Comparison of ENCODE assay signal across 9 mouse cellular contexts in genomic region chr17:70521971-70522370, GRCm38 (mm10).
DNase-seq lines count a peak whose midpoint lies in the region; ATAC-seq lines count a peak whose summit lies in the region.
"Had no signal": no experiment of that assay in that cellular context is flagged by ENCODE, and none has a peak within 500 bp of the region (broad histone marks: within the 10 kb centered on the region; RNA-seq: fewer than 3 reads in every experiment).

No protein-coding gene starts in this region.

- H3K27me3 ChIP-seq in embryonic facial prominence, embryonic 11.5 days (ENCODE audit: control insufficient read depth, insufficient read depth, low read length) = no peaks in the 10 kb centered on the region
- H3K27me3 ChIP-seq in embryonic facial prominence, embryonic 10.5 days (replicated peaks; ENCODE audit: low read depth, poor library complexity, severe bottlenecking) = no peaks in the 10 kb centered on the region
- no peaks in the 10 kb centered on the region for H3K27me3 ChIP-seq in midbrain, embryonic 11.5 days (ENCODE audit: control insufficient read depth, insufficient read depth, low read length)
- no peaks in the 10 kb centered on the region for H3K27me3 ChIP-seq in midbrain, embryonic 10.5 days (ENCODE audit: low read depth, poor library complexity, severe bottlenecking)
- H3K27me3 ChIP-seq: liver, embryonic 13.5 days had no signal

- peak; percentile 40 for DNase-seq in embryonic facial prominence, embryonic 11.5 days (ENCODE audit: low spot score)
- DNase-seq in embryonic facial prominence, embryonic 10.5 days (ENCODE audit: low spot score) = no peak
- peak; percentile 61 for DNase-seq in midbrain, embryonic 11.5 days (ENCODE audit: low spot score, missing footprints)
- no peak for DNase-seq in midbrain, embryonic 10.5 days (ENCODE audit: low spot score)
- peak; percentile 55 to 59 for DNase-seq in layer of hippocampus, postnatal 14 days (ENCODE audit: low spot score in 2 of 2)
- peak; percentile 32 for DNase-seq in right cerebral cortex, postnatal 4 days
- no peak for DNase-seq in thymus, adult 18-20 months
- DNase-seq in thymus, postnatal 0 days (ENCODE audit: low spot score) = no peak
- DNase-seq: liver, embryonic 13.5 days had no signal

- ATAC-seq in embryonic facial prominence, embryonic 11.5 days (replicated peaks; ENCODE audit: insufficient number of reproducible peaks, low FRiP score, low TSS enrichment, low read depth) = no peak
- no peak for ATAC-seq in midbrain, embryonic 11.5 days (ENCODE audit: low FRiP score)

- H3K27ac ChIP-seq in embryonic facial prominence, embryonic 11.5 days (replicated peaks; ENCODE audit: low read depth, low read length) = no peak overlapping the region
- no peak overlapping the region for H3K27ac ChIP-seq in embryonic facial prominence, embryonic 10.5 days (replicated peaks)
- H3K27ac ChIP-seq in midbrain, embryonic 11.5 days (ENCODE audit: low read depth, low read length) = no peak overlapping the region
- no peak overlapping the region for H3K27ac ChIP-seq in midbrain, embryonic 10.5 days (replicated peaks)
- H3K27ac ChIP-seq: liver, embryonic 13.5 days had no signal

- H3K9ac ChIP-seq in embryonic facial prominence, embryonic 11.5 days (replicated peaks; ENCODE audit: low read length) = no peak overlapping the region
- H3K9ac ChIP-seq in midbrain, embryonic 11.5 days (ENCODE audit: low read length) = no peak overlapping the region
- H3K9ac ChIP-seq: liver, embryonic 13.5 days had no signal

- no peaks in the 10 kb centered on the region for H3K9me3 ChIP-seq in embryonic facial prominence, embryonic 11.5 days (replicated peaks; ENCODE audit: control insufficient read depth, low read length)
- H3K9me3 ChIP-seq in embryonic facial prominence, embryonic 10.5 days = no peaks in the 10 kb centered on the region
- no peaks in the 10 kb centered on the region for H3K9me3 ChIP-seq in midbrain, embryonic 11.5 days (ENCODE audit: control insufficient read depth, low read length)
- H3K9me3 ChIP-seq in midbrain, embryonic 10.5 days (replicated peaks) = no peaks in the 10 kb centered on the region
- H3K9me3 ChIP-seq: liver, embryonic 13.5 days had no signal

- H3K4me2 ChIP-seq in embryonic facial prominence, embryonic 11.5 days (ENCODE audit: low read depth, low read length) = peak overlapping the region; percentile 25
- H3K4me2 ChIP-seq in midbrain, embryonic 11.5 days = no peak overlapping the region
- H3K4me2 ChIP-seq: liver, embryonic 13.5 days had no signal

- no peak overlapping the region for H3K4me3 ChIP-seq in embryonic facial prominence, embryonic 11.5 days (ENCODE audit: low read depth, low read length)
- H3K4me3 ChIP-seq in embryonic facial prominence, embryonic 10.5 days = no peak overlapping the region
- no peak overlapping the region for H3K4me3 ChIP-seq in midbrain, embryonic 11.5 days (ENCODE audit: low read depth, low read length)
- H3K4me3 ChIP-seq in midbrain, embryonic 10.5 days = no peak overlapping the region
- H3K4me3 ChIP-seq: liver, embryonic 13.5 days had no signal

- H3K36me3 ChIP-seq in embryonic facial prominence, embryonic 11.5 days (replicated peaks; ENCODE audit: control insufficient read depth, insufficient read depth, low read depth, low read length) = no peaks in the 10 kb centered on the region
- no peaks in the 10 kb centered on the region for H3K36me3 ChIP-seq in embryonic facial prominence, embryonic 10.5 days (replicated peaks)
- no peaks in the 10 kb centered on the region for H3K36me3 ChIP-seq in midbrain, embryonic 11.5 days (ENCODE audit: control insufficient read depth, insufficient read depth, low read length)
- no peaks in the 10 kb centered on the region for H3K36me3 ChIP-seq in midbrain, embryonic 10.5 days
- H3K36me3 ChIP-seq: liver, embryonic 13.5 days had no signal

- 37% methylated on average over 11 of the region's 11 CpGs for WGBS in embryonic facial prominence, embryonic 11.5 days
- WGBS in embryonic facial prominence, embryonic 10.5 days = 38% methylated on average over 11 of the region's 11 CpGs
- 55% methylated on average over 11 of the region's 11 CpGs for WGBS in midbrain, embryonic 11.5 days
- 51% methylated on average over 11 of the region's 11 CpGs for WGBS in midbrain, embryonic 10.5 days

- H3K4me1 ChIP-seq in embryonic facial prominence, embryonic 11.5 days (ENCODE audit: control insufficient read depth, insufficient read depth, low read length) = no peaks in the 10 kb centered on the region
- H3K4me1 ChIP-seq in embryonic facial prominence, embryonic 10.5 days = peaks cover 5% of the 10 kb centered on the region; the same call in 1 of the 2 replicates
- H3K4me1 ChIP-seq in midbrain, embryonic 11.5 days (ENCODE audit: control insufficient read depth, insufficient read depth, low read length) = no peaks in the 10 kb centered on the region
- H3K4me1 ChIP-seq in midbrain, embryonic 10.5 days = peaks cover 5% of the 10 kb centered on the region; the same call in 1 of the 2 replicates
- H3K4me1 ChIP-seq: liver, embryonic 13.5 days had no signal

Comparison
In these comparisons a context has a peak if more than half of its experiments do, and no peak if none do; other contexts are left out.
1. DNase-seq: peak in embryonic facial prominence, embryonic 11.5 days (single experiment), midbrain, embryonic 11.5 days (single experiment), layer of hippocampus, postnatal 14 days (2 of 2) and right cerebral cortex, postnatal 4 days (single experiment); none in embryonic facial prominence, embryonic 10.5 days (single experiment), midbrain, embryonic 10.5 days (single experiment), thymus, adult 18-20 months (0 of 2) and thymus, postnatal 0 days (single experiment).